Mouse (Mus musculus) olfactory bulb, adult 2 months (tissue): ENCODE measurements around the gene Irs3.

Experiments used
- CTCF ChIP-seq: fragments of 200-500 bp; IDR thresholded peaks from 2 replicates; pipeline ENCODE4 v1.5.1; 2012; ENCODE audit warnings: low read depth, mild to moderate bottlenecking, low read length, moderate library complexity; ENCODE audit not compliant: insufficient read depth
- POLR2A ChIP-seq: fragments of 200-500 bp; IDR thresholded peaks from 2 replicates; pipeline ENCODE4 v1.6.1; 2012; ENCODE audit warnings: mild to moderate bottlenecking, low read depth, low read length, moderate library complexity; ENCODE audit not compliant: insufficient read depth

- TF ChIP-seq CTCF = no peak
- TF ChIP-seq POLR2A = no peak
Measured at GRCm38 (mm10) chr5:137645652-137646091, at the start of gene Irs3.
